Mouse (Mus musculus) hindbrain, embryonic 10.5 days (tissue): Measurements from ENCODE around the gene Ankrd50. TPM values are rescaled to one million over a fixed set of nuclear protein-coding genes. Genes with fewer than 3 reads are reported as not detected.

Experiments
- DNase-seq: peaks from one replicate; pipeline ENCODE4 v3.0.0-alpha.2; 2017; ENCODE audit warnings: low spot score
- H3K27ac ChIP-seq: fragments of 300-500 bp; sonication (generic); 2 replicates; pipeline ENCODE4 v1.5.1; 2016; ENCODE audit warnings: mild to moderate bottlenecking, moderate library complexity
- H3K27me3 ChIP-seq: fragments of 300-500 bp; sonication (generic); 2 replicates; pipeline ENCODE4 v1.6.1; 2016; ENCODE audit warnings: mild to moderate bottlenecking; ENCODE audit not compliant: poor library complexity, insufficient read depth, severe bottlenecking
- H3K36me3 ChIP-seq: fragments of 300-500 bp; sonication (generic); 2 replicates; pipeline ENCODE4 v1.6.1; 2016; ENCODE audit warnings: mild to moderate bottlenecking, moderate library complexity
- H3K4me1 ChIP-seq: fragments of 300-500 bp; sonication (generic); replicated peaks from 2 replicates; pipeline ENCODE4 v1.6.1; 2016; ENCODE audit warnings: mild to moderate bottlenecking
- H3K4me3 ChIP-seq: fragments of 300-500 bp; sonication (generic); 2 replicates; pipeline ENCODE4 v1.5.1; 2016; ENCODE audit warnings: mild to moderate bottlenecking, moderate library complexity
- H3K9me3 ChIP-seq: fragments of 300-500 bp; sonication (generic); 2 replicates; pipeline ENCODE4 v1.6.1; 2016; ENCODE audit warnings: mild to moderate bottlenecking, moderate library complexity
- WGBS: fragments of 180-500 bp; shearing (Covaris S2); methylation state at CpG from one replicate; pipeline ENCODE4 v1.1.7; 2016; 5-methylcytosine and 5-hydroxymethylcytosine counted together
- polyA plus RNA-seq: library from polyadenylated mRNA; unstranded; fragments of >200 nt; fragmentation: Nextera tagmentation; extraction: Ambion mirVana; gene quantifications from 2 replicates; pipeline ENCODE4 v1.2.1, GENCODE M21; 2016

Ankrd50 gene
- 26.4 and 29.2 TPM in 2 replicates for polyA plus RNA-seq

- WGBS: under 1% methylated on average over 81 of the region's 81 CpGs
- H3K27ac ChIP-seq: peak within 1 kb of the TSS; percentile 99
- H3K9me3 ChIP-seq: no peaks in the 10 kb centered on the region
- no peaks in the 10 kb centered on the region for H3K27me3 ChIP-seq
- peaks cover 33% of the 10 kb centered on the region for H3K36me3 ChIP-seq
- DNase-seq: peak; percentile 100
- peak within 1 kb of the TSS; percentile 78 for H3K4me3 ChIP-seq
- H3K4me1 ChIP-seq: peaks cover 51% of the 10 kb centered on the region
These were observed at the start of gene Ankrd50 for GRCm38 (mm10) chr3:38484191-38485106. TSS of gene Ankrd50 (minus strand) at chr3:38484844.

GRCm38 (mm10) chr3:38534245-38534644, 49.6 kb upstream of the Ankrd50 start:
- H3K4me3 ChIP-seq: no peak overlapping the region
- no peaks in the 10 kb centered on the region for H3K27me3 ChIP-seq
- no peaks in the 10 kb centered on the region for H3K4me1 ChIP-seq
- DNase-seq: no peak
- no peaks in the 10 kb centered on the region for H3K9me3 ChIP-seq
- WGBS: 90% methylated on average over 6 of the region's 6 CpGs
- H3K27ac ChIP-seq: no peak overlapping the region
- H3K36me3 ChIP-seq: no peaks in the 10 kb centered on the region

- WGBS: 87% methylated on average over 2 of the region's 2 CpGs
- no peaks in the 10 kb centered on the region for H3K4me1 ChIP-seq
- no peaks in the 10 kb centered on the region for H3K9me3 ChIP-seq
- no peak overlapping the region for H3K27ac ChIP-seq
- H3K36me3 ChIP-seq: no peaks in the 10 kb centered on the region
- H3K27me3 ChIP-seq: no peaks in the 10 kb centered on the region
- no peak for DNase-seq
- H3K4me3 ChIP-seq: no peak overlapping the region
These were observed 35.8 kb upstream of the Ankrd50 start for GRCm38 (mm10) chr3:38520426-38520825.

GRCm38 (mm10) chr3:38519971-38520370, 35.3 kb upstream of the Ankrd50 start:
- DNase-seq: no peak
- no peaks in the 10 kb centered on the region for H3K36me3 ChIP-seq
- H3K27me3 ChIP-seq: no peaks in the 10 kb centered on the region
- WGBS: 78% methylated on average over 3 of the region's 3 CpGs
- H3K27ac ChIP-seq: no peak overlapping the region
- no peak overlapping the region for H3K4me3 ChIP-seq
- H3K9me3 ChIP-seq: no peaks in the 10 kb centered on the region
- no peaks in the 10 kb centered on the region for H3K4me1 ChIP-seq

GRCm38 (mm10) chr3:38503606-38504005, 19.0 kb upstream of the Ankrd50 start:
- H3K4me1 ChIP-seq: no peaks in the 10 kb centered on the region
- no peak overlapping the region for H3K4me3 ChIP-seq
- no peak for DNase-seq
- 80% methylated on average over 4 of the region's 4 CpGs for WGBS
- no peaks in the 10 kb centered on the region for H3K9me3 ChIP-seq
- H3K27ac ChIP-seq: no peak overlapping the region
- no peaks in the 10 kb centered on the region for H3K27me3 ChIP-seq
- no peaks in the 10 kb centered on the region for H3K36me3 ChIP-seq

- H3K9me3 ChIP-seq: no peaks in the 10 kb centered on the region
- peaks cover under 1% of the 10 kb centered on the region; the same call in 1 of the 2 replicates for H3K4me1 ChIP-seq
- H3K4me3 ChIP-seq: no peak overlapping the region
- DNase-seq: no peak
- no peaks in the 10 kb centered on the region for H3K36me3 ChIP-seq
- H3K27ac ChIP-seq: no peak overlapping the region
- H3K27me3 ChIP-seq: no peaks in the 10 kb centered on the region
- WGBS: 75% methylated on average over 5 of the region's 5 CpGs
These were observed 17.5 kb upstream of the Ankrd50 start for GRCm38 (mm10) chr3:38502156-38502555.

DNA sequence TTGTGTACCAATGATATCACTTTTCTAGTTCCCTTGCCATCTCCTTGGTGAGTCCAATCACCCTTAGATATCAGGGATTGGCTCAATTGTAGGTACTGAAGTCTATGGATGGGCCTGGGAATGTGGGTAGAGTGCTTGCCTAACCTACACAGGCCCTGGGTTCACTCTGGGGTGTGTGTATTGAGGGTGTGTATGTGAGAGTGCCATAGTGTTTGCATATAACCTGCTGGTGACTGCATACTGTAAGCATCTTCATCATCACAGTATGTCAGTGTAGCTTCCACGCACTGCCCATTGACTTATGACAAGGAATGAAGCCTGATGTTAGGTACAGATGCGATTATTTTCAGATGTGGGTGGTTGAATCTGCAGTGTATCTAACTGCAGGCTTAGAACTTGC, 17.1 kb upstream of the Ankrd50 start:
- no peaks in the 10 kb centered on the region for H3K27me3 ChIP-seq
- DNase-seq: no peak
- H3K27ac ChIP-seq: no peak overlapping the region
- H3K4me1 ChIP-seq: peaks cover 3% of the 10 kb centered on the region; the same call in 1 of the 2 replicates
- H3K9me3 ChIP-seq: no peaks in the 10 kb centered on the region
- no peak overlapping the region for H3K4me3 ChIP-seq
- WGBS: 98% methylated on average over 2 of the region's 2 CpGs
- no peaks in the 10 kb centered on the region for H3K36me3 ChIP-seq

DNA sequence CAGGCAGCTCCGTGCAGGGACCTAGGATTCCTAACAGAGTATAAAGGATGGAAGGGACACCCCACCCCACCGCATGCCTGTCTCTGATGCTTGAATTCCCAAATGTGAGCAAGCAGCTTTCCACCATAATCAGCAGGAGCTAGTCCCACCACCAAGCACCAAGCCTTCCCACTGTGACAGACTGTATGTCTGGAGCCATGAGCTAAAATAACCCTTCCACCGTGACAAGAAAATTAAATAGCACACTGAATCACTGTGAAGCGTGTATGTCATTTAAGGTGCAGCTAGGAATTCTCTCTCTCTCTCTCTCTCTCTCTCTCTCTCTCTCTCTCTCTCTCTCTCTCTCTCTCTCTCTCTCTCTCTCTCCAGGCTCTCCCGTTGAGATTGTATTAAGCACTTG, 16.7 kb upstream of the Ankrd50 start:
- DNase-seq: no peak
- Histone ChIP-seq H3K4me1 (peaks cover 3% of the 10 kb centered on the region; the same call in 1 of the 2 replicates), H3K36me3 (no peaks in the 10 kb centered on the region), H3K27me3 (no peaks in the 10 kb centered on the region), H3K27ac (no peak overlapping the region), H3K9me3 (no peaks in the 10 kb centered on the region), H3K4me3 (no peak overlapping the region)
- WGBS: 78% methylated on average over 5 of the region's 5 CpGs

DNA sequence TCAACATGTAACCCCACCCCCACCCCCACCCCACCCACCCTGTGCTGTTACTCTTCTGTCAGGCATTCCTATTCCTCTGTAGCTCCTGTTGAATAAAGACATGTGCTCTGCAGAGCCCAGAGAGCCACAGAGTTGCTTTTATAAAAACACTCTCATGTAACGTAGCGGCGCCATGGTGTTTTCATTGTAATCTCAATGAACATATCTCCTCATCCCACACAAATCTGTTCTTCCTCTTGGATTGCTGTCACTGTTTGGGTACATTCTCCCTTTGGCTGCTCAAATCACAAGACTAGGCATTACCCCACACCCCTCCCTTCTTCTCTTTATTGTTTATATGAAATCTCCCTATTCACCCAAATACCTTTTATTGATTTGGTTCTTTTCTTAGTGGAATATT, 13.9 kb upstream of the Ankrd50 start:
- WGBS: 93% methylated on average over 3 of the region's 3 CpGs
- no peak overlapping the region for H3K27ac ChIP-seq
- no peak for DNase-seq

GRCm38 (mm10) chr3:38496795-38497385, 12.2 kb upstream of the Ankrd50 start:
- H3K4me3 ChIP-seq: no peak overlapping the region
- H3K4me1 ChIP-seq: peaks cover 3% of the 10 kb centered on the region; the same call in 1 of the 2 replicates
- WGBS: 88% methylated on average over 3 of the region's 3 CpGs
- H3K36me3 ChIP-seq: no peaks in the 10 kb centered on the region
- no peak for DNase-seq
- H3K9me3 ChIP-seq: no peaks in the 10 kb centered on the region
- H3K27me3 ChIP-seq: no peaks in the 10 kb centered on the region
- no peak overlapping the region for H3K27ac ChIP-seq

More for the DNA sequence above, 13.9 kb upstream of the Ankrd50 start:
- Histone ChIP-seq H3K4me1 (peaks cover 3% of the 10 kb centered on the region; the same call in 1 of the 2 replicates), H3K36me3 (no peaks in the 10 kb centered on the region), H3K4me3 (no peak overlapping the region), H3K9me3 (no peaks in the 10 kb centered on the region), H3K27me3 (no peaks in the 10 kb centered on the region)

GRCm38 (mm10) chr3:38491702-38492101, 7.1 kb upstream of the Ankrd50 start:
- 80% methylated on average over 3 of the region's 3 CpGs for WGBS
- no peaks in the 10 kb centered on the region for H3K4me1 ChIP-seq
- no peak for DNase-seq
- no peaks in the 10 kb centered on the region for H3K9me3 ChIP-seq
- no peak overlapping the region for H3K27ac ChIP-seq
- no peaks in the 10 kb centered on the region for H3K36me3 ChIP-seq
- no peak overlapping the region for H3K4me3 ChIP-seq
- no peaks in the 10 kb centered on the region for H3K27me3 ChIP-seq

DNA sequence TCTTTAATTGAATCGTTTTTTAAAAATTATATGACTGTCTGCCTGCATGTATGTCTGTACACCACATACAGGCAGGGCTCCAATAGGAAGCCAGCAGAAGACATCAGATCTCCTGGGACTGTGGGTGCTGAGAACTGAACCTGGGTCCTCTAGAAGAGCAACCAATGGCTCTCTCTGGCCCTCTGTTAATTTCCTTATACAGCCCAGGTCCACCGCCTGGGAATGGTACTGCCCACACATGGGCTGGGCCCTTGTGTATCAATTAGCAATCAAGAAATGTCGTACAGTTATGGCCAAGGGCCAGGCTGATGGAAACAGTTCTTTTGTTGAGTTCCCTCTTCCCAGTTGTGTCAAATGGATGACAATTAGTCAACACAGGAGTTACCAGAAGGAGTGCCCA, 6.6 kb upstream of the Ankrd50 start:
- 89% methylated on average over 3 of the region's 3 CpGs for WGBS

DNA sequence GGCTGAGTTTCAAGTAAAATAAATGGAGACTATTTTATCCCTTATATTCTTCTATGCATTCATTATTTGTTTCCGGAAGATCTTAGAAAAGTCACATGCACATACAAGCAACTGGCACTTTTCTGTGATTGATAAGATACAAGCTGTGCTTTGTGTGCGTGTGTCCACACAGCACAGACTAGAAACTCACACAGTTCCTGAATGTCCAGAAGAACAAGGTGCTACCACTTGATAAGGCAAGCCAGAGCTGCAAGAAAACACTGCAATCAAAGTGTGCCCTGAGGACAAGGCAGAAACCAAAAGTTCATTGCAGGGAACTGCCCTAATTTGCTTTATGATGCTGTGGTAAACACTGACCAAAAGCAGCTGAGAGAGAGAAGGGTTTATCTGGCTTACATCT, 6.1 kb upstream of the Ankrd50 start:
- Histone ChIP-seq H3K27me3 (no peaks in the 10 kb centered on the region), H3K4me3 (no peak overlapping the region), H3K4me1 (no peaks in the 10 kb centered on the region), H3K36me3 (no peaks in the 10 kb centered on the region), H3K27ac (no peak overlapping the region), H3K9me3 (no peaks in the 10 kb centered on the region)
- DNase-seq: no peak
- 95% methylated on average over 2 of the region's 2 CpGs for WGBS

More for the DNA sequence above, 6.6 kb upstream of the Ankrd50 start:
- Histone ChIP-seq H3K9me3 (no peaks in the 10 kb centered on the region), H3K4me1 (no peaks in the 10 kb centered on the region), H3K27ac (no peak overlapping the region), H3K36me3 (no peaks in the 10 kb centered on the region), H3K27me3 (no peaks in the 10 kb centered on the region), H3K4me3 (no peak overlapping the region)
- DNase-seq: no peak
